Mouse (Mus musculus): ENCODE results near the gene Golm1. TPM values are rescaled to one million over a fixed set of nuclear protein-coding genes. Genes with fewer than 3 reads are reported as not detected.
"Not testable (repeated sequence)": the region's sequence is repeated elsewhere in the genome, so short reads cannot be mapped to it uniquely, and the experiment has no call there.

Gene Golm1
- polyA plus RNA-seq, 1 experiment from 2014 or later = 44.4 TPM

- H3K27me3 ChIP-seq = no peaks in the 10 kb centered on the region
- H3K4me1 ChIP-seq (replicated peaks) = no peaks in the 10 kb centered on the region
- no peak overlapping the region for H3K4me3 ChIP-seq
- no peak overlapping the region for H3K9ac ChIP-seq
- WGBS = 91% methylated on average over 4 of the region's 4 CpGs
- H3K4me2 ChIP-seq = no peak overlapping the region
- H3K9me3 ChIP-seq = no peaks in the 10 kb centered on the region
- ATAC-seq (ENCODE audit: low read depth) = no peak
- no peak overlapping the region for H3K27ac ChIP-seq (replicated peaks)
- peaks cover 95% of the 10 kb centered on the region for H3K36me3 ChIP-seq
Observed at GRCm38 (mm10) chr13:59609885-59610284, 65.7 kb downstream of the Golm1 start.

GRCm38 (mm10) chr13:59605221-59605922 lies 70.2 kb downstream of the Golm1 start:
- Histone ChIP-seq H3K9ac (no peak overlapping the region), H3K4me3 (no peak overlapping the region), H3K4me1 (replicated peaks) (no peaks in the 10 kb centered on the region), H3K9me3 (no peaks in the 10 kb centered on the region), H3K27me3 (no peaks in the 10 kb centered on the region), H3K4me2 (no peak overlapping the region), H3K36me3 (peaks cover 93% of the 10 kb centered on the region), H3K27ac (replicated peaks) (no peak overlapping the region)
- ATAC-seq (ENCODE audit: low read depth) = no peak
- 84% methylated on average over 10 of the region's 10 CpGs for WGBS

- ATAC-seq (ENCODE audit: low read depth) = no peak
- 44% methylated on average over 1 of the region's 1 CpGs for WGBS
Observed at GRCm38 (mm10) chr13:59604511-59604910, 71.1 kb downstream of the Golm1 start.

GRCm38 (mm10) chr13:59603096-59603495 lies 72.5 kb downstream of the Golm1 start:
- H3K4me1 ChIP-seq (replicated peaks) = no peaks in the 10 kb centered on the region
- ATAC-seq (ENCODE audit: low read depth) = no peak
- no peaks in the 10 kb centered on the region for H3K9me3 ChIP-seq
- no peaks in the 10 kb centered on the region for H3K27me3 ChIP-seq
- H3K4me2 ChIP-seq = no peak overlapping the region
- H3K36me3 ChIP-seq = peaks cover 89% of the 10 kb centered on the region
- no peak overlapping the region for H3K4me3 ChIP-seq
- no peak overlapping the region for H3K27ac ChIP-seq (replicated peaks)
- H3K9ac ChIP-seq = no peak overlapping the region
- WGBS = 97% methylated on average over 5 of the region's 5 CpGs

More at GRCm38 (mm10) chr13:59604511-59604910, 71.1 kb downstream of the Golm1 start:
- Histone ChIP-seq H3K36me3 (peaks cover 93% of the 10 kb centered on the region), H3K9me3 (no peaks in the 10 kb centered on the region), H3K4me2 (no peak overlapping the region), H3K9ac (no peak overlapping the region), H3K4me3 (no peak overlapping the region), H3K4me1 (replicated peaks) (no peaks in the 10 kb centered on the region), H3K27me3 (no peaks in the 10 kb centered on the region), H3K27ac (replicated peaks) (no peak overlapping the region)

- Histone ChIP-seq H3K27me3 (no peaks in the 10 kb centered on the region), H3K9me3 (no peaks in the 10 kb centered on the region), H3K4me3 (no peak overlapping the region), H3K9ac (no peak overlapping the region), H3K36me3 (peaks cover 91% of the 10 kb centered on the region), H3K4me2 (no peak overlapping the region), H3K27ac (replicated peaks) (no peak overlapping the region), H3K4me1 (replicated peaks) (peaks cover 17% of the 10 kb centered on the region)
- no peak for ATAC-seq (ENCODE audit: low read depth)
- WGBS = 85% methylated on average over 1 of the region's 1 CpGs
Observed at GRCm38 (mm10) chr13:59592630-59593029, 83.0 kb downstream of the Golm1 start.

- H3K4me3 ChIP-seq; H3K9ac ChIP-seq; H3K27me3 ChIP-seq; ATAC-seq (ENCODE audit: low read depth); H3K9me3 ChIP-seq; H3K4me2 ChIP-seq; H3K27ac ChIP-seq (replicated peaks): not testable (repeated sequence)
- Histone ChIP-seq H3K36me3 (peaks cover 92% of the 10 kb centered on the region), H3K4me1 (replicated peaks) (peaks cover 22% of the 10 kb centered on the region)
- 97% methylated on average over 3 of the region's 3 CpGs for WGBS
Observed at GRCm38 (mm10) chr13:59592058-59592457, 83.6 kb downstream of the Golm1 start.

GRCm38 (mm10) chr13:59590691-59591090 lies 84.9 kb downstream of the Golm1 start:
- H3K4me3 ChIP-seq = no peak overlapping the region
- ATAC-seq (ENCODE audit: low read depth) = no peak

GRCm38 (mm10) chr13:59589672-59590071 lies 85.9 kb downstream of the Golm1 start:
- ATAC-seq (ENCODE audit: low read depth) = no peak
- H3K36me3 ChIP-seq = peaks cover 74% of the 10 kb centered on the region

More at GRCm38 (mm10) chr13:59590691-59591090, 84.9 kb downstream of the Golm1 start:
- H3K9me3 ChIP-seq = no peaks in the 10 kb centered on the region
- H3K9ac ChIP-seq = no peak overlapping the region
- peaks cover 35% of the 10 kb centered on the region for H3K4me1 ChIP-seq (replicated peaks)
- H3K27ac ChIP-seq (replicated peaks) = no peak overlapping the region
- H3K27me3 ChIP-seq = no peaks in the 10 kb centered on the region
- WGBS = 88% methylated on average over 4 of the region's 4 CpGs
- peaks cover 80% of the 10 kb centered on the region for H3K36me3 ChIP-seq
- H3K4me2 ChIP-seq = no peak overlapping the region

GRCm38 (mm10) chr13:59587201-59587600 lies 88.4 kb downstream of the Golm1 start:
- Histone ChIP-seq H3K27me3 (no peaks in the 10 kb centered on the region), H3K4me3 (peak overlapping the region; percentile 83), H3K4me1 (replicated peaks) (peaks cover 40% of the 10 kb centered on the region), H3K9me3 (no peaks in the 10 kb centered on the region), H3K4me2 (peak overlapping the region; percentile 89), H3K27ac (replicated peaks) (no peak overlapping the region), H3K36me3 (peaks cover 50% of the 10 kb centered on the region), H3K9ac (peak overlapping the region; percentile 90; the same call in 1 of the 2 replicates)
- 96% methylated on average over 2 of the region's 2 CpGs for WGBS
- ATAC-seq (ENCODE audit: low read depth) = no peak

More at GRCm38 (mm10) chr13:59589672-59590071, 85.9 kb downstream of the Golm1 start:
- Histone ChIP-seq H3K27me3 (no peaks in the 10 kb centered on the region), H3K4me1 (replicated peaks) (peaks cover 35% of the 10 kb centered on the region), H3K4me2 (no peak overlapping the region), H3K9ac (no peak overlapping the region), H3K9me3 (no peaks in the 10 kb centered on the region), H3K4me3 (no peak overlapping the region), H3K27ac (replicated peaks) (no peak overlapping the region)
- 87% methylated on average over 4 of the region's 4 CpGs for WGBS

GRCm38 (mm10) chr13:59585648-59586005 lies 90.0 kb downstream of the Golm1 start:
- ATAC-seq (ENCODE audit: low read depth) = no peak

GRCm38 (mm10) chr13:59584947-59585647 lies 90.5 kb downstream of the Golm1 start, which contains the start of the genes Agtpbp1 and Naa35:
TSS of gene Agtpbp1 (minus strand) at chr13:59585227.
TSS of gene Naa35 (plus strand) at chr13:59585259.
- peak within 1 kb of the TSS; percentile 91 for H3K4me2 ChIP-seq
- peak within 1 kb of the TSS; percentile 90 for H3K9ac ChIP-seq
- WGBS = under 1% methylated on average over 81 of the region's 83 CpGs
- peak within 1 kb of the TSS; percentile 85 for H3K27ac ChIP-seq (replicated peaks)
- peak within 1 kb of the TSS; percentile 83 for H3K4me3 ChIP-seq
- no peaks in the 10 kb centered on the region for H3K9me3 ChIP-seq
- ATAC-seq (ENCODE audit: low read depth) = peak; percentile 98
- H3K4me1 ChIP-seq (replicated peaks) = peaks cover 40% of the 10 kb centered on the region
- H3K36me3 ChIP-seq = peaks cover 29% of the 10 kb centered on the region
- no peaks in the 10 kb centered on the region for H3K27me3 ChIP-seq

More at GRCm38 (mm10) chr13:59585648-59586005, 90.0 kb downstream of the Golm1 start:
- H3K36me3 ChIP-seq = peaks cover 34% of the 10 kb centered on the region
- H3K4me2 ChIP-seq = peak overlapping the region; percentile 89
- H3K27me3 ChIP-seq = no peaks in the 10 kb centered on the region
- H3K4me3 ChIP-seq = peak overlapping the region; percentile 83
- H3K27ac ChIP-seq (replicated peaks) = peak overlapping the region; percentile 82
- no peaks in the 10 kb centered on the region for H3K9me3 ChIP-seq
- peaks cover 40% of the 10 kb centered on the region for H3K4me1 ChIP-seq (replicated peaks)
- under 1% methylated on average over 28 of the region's 28 CpGs for WGBS
- H3K9ac ChIP-seq = peak overlapping the region; percentile 90

Data from neural tube, embryonic 13.5 days (tissue).